Mouse (Mus musculus) Patski (cell line): Measurements from ENCODE around the gene Evi2b. TPM values are rescaled to one million over a fixed set of nuclear protein-coding genes. Genes with fewer than 3 reads are reported as not detected.

Experiments used
- ATAC-seq: fragments of 100-300 bp; one replicate; pipeline ENCODE4 v1.8.0; 2021
- CTCF ChIA-PET: fragments of 350-600 bp; sonication (Branson Sonifier 250); formaldehyde crosslinking; loops from one replicate; lab custom pipeline; 2022; ENCODE audit warnings: inconsistent platforms; lab: Charles Lee
- POLR2A ChIA-PET: fragments of 350-600 bp; sonication (Branson Sonifier 250); formaldehyde crosslinking; loops from one replicate; lab custom pipeline; 2022; ENCODE audit warnings: antibody characterized with exemption, inconsistent platforms; lab: Charles Lee
- DNase-seq: peaks from one replicate; pipeline ENCODE4 v3.0.0-alpha.2; 2011; ENCODE audit warnings: low read depth, low spot score
- H3K27me3 ChIP-seq: fragments of 371-371 bp; one replicate; pipeline ENCODE4 v1.5.1; 2021
- CTCF ChIP-seq: fragments of 100-300 bp; IDR thresholded peaks from one replicate; pipeline ENCODE4 v1.5.1; 2021
- in situ Hi-C: fragments of 300-500 bp; cut with MboI; formaldehyde crosslinking; loops from 3 replicates; pipeline ENCODE4 v1.11.1; 2018; ENCODE audit warnings: low pct_unique_long_range_greater_than_20kb, mixed read lengths
- polyA plus RNA-seq: library from polyadenylated mRNA; unstranded; gene quantifications from one replicate; pipeline ENCODE4 v1.2.3, GENCODE M21; 2021

Evi2b gene
- polyA plus RNA-seq, 1 experiment from 2014 or later: 0.05 TPM

DNA sequence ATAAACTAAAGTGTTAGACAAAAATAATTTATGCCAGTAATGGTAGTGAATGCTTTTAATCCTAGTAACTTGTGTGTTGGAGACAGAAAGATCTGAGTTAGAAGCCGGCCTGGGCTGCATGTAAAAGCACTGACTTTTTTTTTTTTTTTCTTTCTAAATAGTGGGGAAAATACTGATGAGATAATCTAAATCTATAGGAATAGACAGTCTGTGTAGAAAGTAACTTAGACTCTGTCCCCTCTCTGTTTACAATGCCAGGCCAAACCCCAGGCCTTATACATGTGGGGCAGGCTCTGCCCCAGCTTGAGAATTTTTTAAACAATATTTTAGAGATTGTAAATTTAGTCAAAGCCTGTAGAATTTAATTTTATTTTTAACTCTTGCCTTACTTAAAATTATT, 618 bp downstream of the Evi2b start:
- H3K27me3 ChIP-seq: no peaks in the 10 kb centered on the region
- TF ChIP-seq CTCF: no peak
- ChIA-PET CTCF (no interaction called here), POLR2A (interaction anchor here (0.6 kb wide), 1 partner anchor 328 kb away, joined by 4 read pairs; no protein-coding TSS in a partner anchor)
- DNase-seq: no peak
- no peak for ATAC-seq
- in situ Hi-C loops: no loop called here

DNA sequence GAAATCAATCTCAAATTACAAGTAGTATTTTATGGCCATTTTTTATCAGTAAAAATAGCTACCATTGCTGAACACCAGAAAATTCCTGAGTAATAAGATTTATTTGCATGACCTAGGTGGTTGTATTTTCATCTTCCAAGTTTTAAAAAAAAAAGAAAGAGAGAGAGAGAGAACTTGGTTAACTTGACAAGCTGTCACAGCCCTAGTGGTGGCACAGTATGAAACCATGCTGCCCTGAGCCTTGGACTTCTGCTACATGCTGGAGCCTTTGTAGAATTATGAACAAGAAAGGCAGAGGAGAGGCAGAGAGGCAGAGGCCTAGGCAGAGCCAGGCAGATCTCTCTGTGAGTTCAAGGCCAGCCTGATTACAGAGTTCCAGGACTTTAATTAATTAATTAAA, 1.6 kb downstream of the Evi2b start:
- ChIA-PET POLR2A (interaction anchor here (0.7 kb wide), 1 partner anchor 425 kb away, joined by 3 read pairs; no protein-coding TSS in a partner anchor), CTCF (interaction anchor here (1.3 kb wide), 1 partner anchor 12 kb away, joined by 3 read pairs; no protein-coding TSS in a partner anchor)
- ATAC-seq: no peak
- no peak for TF ChIP-seq CTCF
- DNase-seq: no peak
- in situ Hi-C loops: no loop called here
- no peaks in the 10 kb centered on the region for H3K27me3 ChIP-seq

DNA sequence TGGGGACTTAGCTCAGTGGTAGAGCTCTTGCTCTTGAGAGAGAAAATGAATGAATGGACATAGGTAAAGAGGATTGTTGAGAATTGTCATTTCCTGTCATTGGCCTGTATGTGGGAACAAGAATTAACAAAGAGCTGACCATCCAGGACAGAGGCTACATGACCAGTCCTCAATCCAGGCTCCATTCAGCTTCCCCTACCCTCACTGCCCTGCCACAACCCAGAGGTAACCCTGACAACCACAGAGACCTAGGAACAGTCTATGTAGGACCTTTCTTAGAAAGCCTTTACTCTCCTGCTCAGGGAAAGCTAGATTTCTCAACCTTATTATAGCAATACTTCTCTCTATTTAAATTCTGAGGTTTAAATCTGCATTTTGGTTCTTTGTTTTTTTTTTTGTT, 2.8 kb downstream of the Evi2b start:
- ChIA-PET POLR2A (no interaction called here), CTCF (interaction anchor here (1.3 to 1.9 kb wide), 3 partner anchors 13 to 21 kb away, joined by 4 to 6 read pairs (median 6); no protein-coding TSS in a partner anchor)
- no peak for TF ChIP-seq CTCF
- no peak for DNase-seq
- in situ Hi-C loops: no loop called here
- H3K27me3 ChIP-seq: no peaks in the 10 kb centered on the region
- no peak for ATAC-seq

DNA sequence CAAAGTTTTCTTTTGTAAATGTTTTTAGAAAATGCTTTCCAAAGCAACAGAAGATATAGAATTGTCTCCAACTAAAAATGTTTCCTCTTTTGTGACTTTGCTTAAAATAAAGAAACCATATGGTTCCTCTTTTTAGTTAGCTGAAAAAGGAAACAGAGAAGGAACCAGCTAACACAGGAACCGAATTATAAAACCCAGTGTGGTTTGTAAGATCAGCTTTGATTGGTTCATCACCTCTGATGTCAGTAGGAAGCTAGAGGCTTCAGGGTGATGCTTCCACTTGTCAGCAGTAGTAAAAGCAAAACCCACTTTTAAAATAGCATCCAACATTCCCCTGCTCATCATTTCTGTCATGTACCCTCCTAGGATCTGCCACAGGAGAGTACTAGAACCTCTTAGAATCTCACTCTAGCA, 3.7 kb downstream of the Evi2b start:
- DNase-seq (no peak), ATAC-seq (no peak)
- POLR2A ChIA-PET: interaction anchor here (0.6 kb wide), 1 partner anchor 15 kb away, joined by 3 read pairs; no protein-coding TSS in a partner anchor
- CTCF ChIA-PET: interaction anchor here (1.3 to 1.9 kb wide), 3 partner anchors 14 to 20 kb away, joined by 4 to 6 read pairs (median 6); no protein-coding TSS in a partner anchor
- no peak for TF ChIP-seq CTCF
- in situ Hi-C loops: no loop called here
- no peaks in the 10 kb centered on the region for H3K27me3 ChIP-seq

DNA sequence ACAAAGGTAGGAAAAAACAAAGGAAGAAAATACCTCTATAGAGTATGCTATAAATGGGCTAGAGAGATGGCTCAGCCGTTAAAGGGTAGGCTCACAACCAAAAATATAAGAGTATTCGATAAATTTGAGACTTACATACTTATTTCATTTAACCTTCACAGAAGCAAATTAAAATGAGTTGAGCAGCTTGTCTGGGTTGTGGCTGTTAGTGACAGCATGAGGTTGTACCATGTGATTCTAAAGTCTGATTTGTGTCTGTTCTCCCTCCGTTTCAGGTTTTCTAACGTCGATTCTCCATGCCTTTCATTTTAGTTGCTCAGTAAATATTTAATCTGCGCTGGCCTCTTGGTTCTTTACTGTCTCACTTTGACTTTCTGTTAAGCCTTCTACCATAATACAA, 4.3 kb downstream of the Evi2b start:
- no peak for TF ChIP-seq CTCF
- ATAC-seq: no peak
- in situ Hi-C loops: no loop called here

DNA sequence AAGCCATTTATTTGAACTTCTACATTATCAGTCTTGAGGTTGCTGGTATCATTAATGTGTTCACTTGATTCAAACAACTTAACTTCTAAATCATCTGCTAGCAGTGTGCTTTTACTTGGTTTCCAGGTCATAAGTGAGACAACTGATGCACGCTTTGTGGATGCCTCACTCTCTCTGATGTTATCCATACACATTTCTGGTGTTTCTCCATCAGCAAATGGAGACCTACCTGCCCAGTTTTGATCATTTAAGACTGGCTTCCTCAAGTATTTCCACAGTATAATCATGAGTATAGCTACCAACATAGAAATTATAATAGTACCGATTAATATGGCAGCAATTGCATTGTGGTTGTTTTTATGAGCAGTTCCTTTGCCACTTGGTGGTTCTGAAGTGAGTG, 7.8 kb downstream of the Evi2b start:
- no peaks in the 10 kb centered on the region for H3K27me3 ChIP-seq
- no peak for TF ChIP-seq CTCF
- no peak for ATAC-seq
- in situ Hi-C loops: no loop called here
- CTCF ChIA-PET: interaction anchor here (1.2 kb wide), 1 partner anchor 16 kb away, joined by 3 read pairs; no protein-coding TSS in a partner anchor
- POLR2A ChIA-PET: no interaction called here
- DNase-seq: no peak

More for the DNA sequence above, 4.3 kb downstream of the Evi2b start:
- CTCF ChIA-PET: interaction anchor here (1.3 to 1.9 kb wide), 2 partner anchors 14 kb away, joined by 6 read pairs; no protein-coding TSS in a partner anchor
- no peaks in the 10 kb centered on the region for H3K27me3 ChIP-seq
- DNase-seq: no peak
- POLR2A ChIA-PET: no interaction called here

DNA sequence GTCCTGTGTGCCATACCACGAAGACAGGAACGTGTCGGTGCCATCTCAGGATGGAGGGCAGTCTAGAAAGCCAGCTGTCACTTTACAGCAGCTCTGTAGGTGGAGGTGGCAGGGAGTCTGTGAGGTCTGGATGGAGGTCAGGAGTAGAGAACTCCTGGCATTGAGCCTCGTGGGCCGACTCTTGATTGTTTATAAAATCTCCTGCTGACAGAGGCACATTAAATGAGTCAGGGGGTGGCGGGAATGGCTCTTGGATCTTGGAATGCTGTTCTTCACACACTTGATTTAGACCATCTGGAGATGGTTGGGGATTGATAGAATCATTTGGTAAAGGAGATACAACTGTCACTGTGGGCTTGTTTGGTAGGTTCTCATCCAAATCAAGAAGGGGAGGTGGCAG, 8.2 kb downstream of the Evi2b start:
- in situ Hi-C loops: no loop called here
- TF ChIP-seq CTCF: no peak
- CTCF ChIA-PET: no interaction called here
- no peaks in the 10 kb centered on the region for H3K27me3 ChIP-seq
- ATAC-seq (no peak), DNase-seq (no peak)
- POLR2A ChIA-PET: no interaction called here

DNA sequence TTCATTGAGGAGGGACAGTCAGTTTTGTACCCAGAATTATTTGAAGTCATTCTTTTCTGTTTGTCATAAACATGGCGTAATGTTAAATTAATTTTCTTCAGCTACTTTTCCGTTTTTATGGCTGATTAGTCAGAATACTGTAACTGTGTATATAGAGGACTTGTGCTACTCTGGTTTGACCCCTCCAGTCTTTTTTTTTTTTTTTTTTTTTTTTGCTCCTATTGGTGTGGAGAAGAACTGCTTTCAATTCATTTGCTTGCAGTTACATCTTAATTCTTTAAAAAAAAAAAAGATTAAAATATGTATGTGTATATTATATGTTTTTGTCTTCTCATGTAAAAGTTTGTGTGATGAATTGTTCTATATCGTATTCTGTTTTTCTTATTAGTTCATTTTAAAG, 11.6 kb downstream of the Evi2b start:
- in situ Hi-C loops: no loop called here
- no peak for DNase-seq
- no peaks in the 10 kb centered on the region for H3K27me3 ChIP-seq
- POLR2A ChIA-PET: no interaction called here
- CTCF ChIA-PET: no interaction called here
- no peak for TF ChIP-seq CTCF
- ATAC-seq: no peak

DNA sequence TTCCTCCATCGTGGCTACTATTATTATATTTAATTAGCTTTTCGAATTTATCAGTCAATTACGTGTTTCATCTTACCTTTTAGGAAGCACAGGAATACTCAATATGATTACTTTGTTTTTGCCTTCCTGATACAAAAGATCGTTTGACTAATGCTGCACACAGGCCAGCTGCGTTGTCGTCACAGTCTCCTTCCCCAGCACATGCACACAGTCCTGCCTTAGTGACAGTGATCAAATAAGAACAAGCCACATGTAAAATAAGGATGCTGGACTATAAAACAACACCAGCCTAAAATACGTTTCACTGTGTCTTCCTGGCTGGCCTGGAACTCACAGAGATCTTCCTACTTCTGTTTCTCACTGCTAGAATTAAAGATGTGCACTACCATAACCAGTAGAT, 19.1 kb downstream of the Evi2b start:
- no peaks in the 10 kb centered on the region for H3K27me3 ChIP-seq
- DNase-seq (no peak), ATAC-seq (no peak)
- ChIA-PET CTCF (interaction anchor here (0.6 to 2.4 kb wide), 3 partner anchors 15 to 57 kb away, joined by 3 to 6 read pairs (median 3); no protein-coding TSS in a partner anchor), POLR2A (interaction anchor here (0.6 kb wide), 2 partner anchors 16 to 37 kb away, joined by 3 to 5 read pairs; no protein-coding TSS in a partner anchor)
- in situ Hi-C loops: no loop called here
- no peak for TF ChIP-seq CTCF

DNA sequence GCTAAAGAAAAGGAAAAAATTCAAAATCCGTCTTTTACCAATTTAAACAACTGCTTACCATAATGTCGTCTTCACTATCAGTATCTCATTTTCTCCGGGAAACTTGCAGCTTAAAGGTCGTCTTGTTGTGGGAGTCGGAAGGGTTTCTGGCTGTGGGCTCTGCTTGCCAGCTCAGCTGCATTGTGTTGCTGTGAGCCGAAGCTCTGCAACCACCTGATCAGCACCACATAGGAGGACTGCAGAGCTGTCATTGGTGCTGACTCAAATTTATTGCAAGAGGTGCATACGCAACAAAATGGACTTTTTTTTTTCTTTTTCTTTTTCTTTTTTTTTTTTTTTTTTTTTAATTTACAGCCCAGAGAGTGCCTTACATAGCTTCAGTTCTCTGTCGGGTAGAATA, 19.7 kb downstream of the Evi2b start, which contains the start of gene Omg:
TSS of gene Omg (minus strand) at position 240 of the 400 bp plus-strand sequence.
- CTCF ChIA-PET: interaction anchor here (0.7 to 2.4 kb wide), 2 partner anchors 16 to 56 kb away, joined by 3 to 6 read pairs; no protein-coding TSS in a partner anchor
- POLR2A ChIA-PET: interaction anchor here (0.6 kb wide), 1 partner anchor 38 kb away, joined by 5 read pairs; no protein-coding TSS in a partner anchor
- DNase-seq: no peak

DNA sequence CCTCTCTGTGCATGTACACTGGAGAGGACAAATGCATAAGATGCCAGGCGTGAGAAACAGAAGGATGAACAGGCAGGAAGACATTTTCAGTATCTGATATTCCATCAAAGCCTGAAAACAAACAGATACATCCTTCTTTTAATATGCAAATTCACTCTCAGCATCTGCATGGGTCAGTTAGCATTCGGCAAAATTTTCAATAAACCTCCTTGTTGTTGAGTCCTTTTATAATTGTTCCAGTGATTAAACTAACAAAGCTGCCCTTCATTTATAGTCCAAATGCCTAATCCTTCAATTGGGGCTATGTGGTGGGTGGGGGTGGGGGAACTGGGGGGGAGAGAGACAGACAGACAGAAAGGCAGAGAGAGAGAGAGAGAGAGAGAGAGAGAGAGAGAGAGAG, 20.6 kb downstream of the Evi2b start:
- no peak for TF ChIP-seq CTCF
- CTCF ChIA-PET: no interaction called here
- no peak for DNase-seq
- no peaks in the 10 kb centered on the region for H3K27me3 ChIP-seq
- ATAC-seq: no peak
- POLR2A ChIA-PET: no interaction called here
- in situ Hi-C loops: no loop called here

More for the DNA sequence above, 19.7 kb downstream of the Evi2b start, which contains the start of gene Omg:
- no peak for ATAC-seq
- in situ Hi-C loops: no loop called here
- no peaks in the 10 kb centered on the region for H3K27me3 ChIP-seq
- no peak for TF ChIP-seq CTCF
